Mouse (Mus musculus) liver, postnatal 0 days (tissue): ENCODE data around the gene Dst. TPM values are rescaled to one million over a fixed set of nuclear protein-coding genes. Genes with fewer than 3 reads are reported as not detected.

ENCODE experiments used
- ATAC-seq: fragments of 200-750 bp; cut with Nextera tagmentation; 2 replicates; pipeline ENCODE4 v1.8.0; 2017; ENCODE audit warnings: mild to moderate bottlenecking, moderate library complexity
- DNase-seq: peaks from one replicate; pipeline ENCODE4 v3.0.0-alpha.2; 2016
- H3K27ac ChIP-seq: fragments of 300-500 bp; sonication (generic); 2 replicates; pipeline ENCODE4 v1.5.1; 2014; ENCODE audit warnings: antibody characterized with exemption, moderate library complexity, mild to moderate bottlenecking, low read depth
- H3K27me3 ChIP-seq: fragments of 300-500 bp; sonication (generic); 2 replicates; pipeline ENCODE4 v1.6.1; 2014; ENCODE audit warnings: low read length, control low read depth, mixed read lengths; ENCODE audit not compliant: insufficient read depth
- H3K36me3 ChIP-seq: fragments of 300-500 bp; sonication (generic); replicated peaks from 2 replicates; pipeline ENCODE4 v1.6.1; 2014; ENCODE audit warnings: mild to moderate bottlenecking, control low read depth, low read length, moderate library complexity, mixed read lengths; ENCODE audit not compliant: insufficient read depth
- H3K4me1 ChIP-seq: fragments of 300-500 bp; sonication (generic); 2 replicates; pipeline ENCODE4 v1.6.1; 2014; ENCODE audit warnings: antibody characterized with exemption, mild to moderate bottlenecking, control low read depth; ENCODE audit not compliant: insufficient read depth
- H3K4me2 ChIP-seq: fragments of 300-500 bp; sonication (generic); 2 replicates; pipeline ENCODE4 v1.6.1; 2014; ENCODE audit warnings: low read depth, mild to moderate bottlenecking, low read length, moderate library complexity, mixed read lengths
- H3K4me3 ChIP-seq: fragments of 300-500 bp; sonication (generic); 2 replicates; pipeline ENCODE4 v1.5.1; 2014; ENCODE audit warnings: low read depth, low read length
- H3K9ac ChIP-seq: fragments of 300-500 bp; sonication (generic); replicated peaks from 2 replicates; pipeline ENCODE4 v1.6.1; 2014; ENCODE audit warnings: mild to moderate bottlenecking, moderate library complexity
- H3K9me3 ChIP-seq: fragments of 300-500 bp; sonication (generic); 2 replicates; pipeline ENCODE4 v1.6.1; 2016; ENCODE audit warnings: mild to moderate bottlenecking, control low read depth, low read length, mixed read lengths
- CTCF ChIP-seq: sonication (generic); IDR thresholded peaks from 2 replicates; pipeline ENCODE4 v1.5.1; 2016; ENCODE audit warnings: antibody characterized with exemption, low read depth
- EP300 ChIP-seq: IDR thresholded peaks from 2 replicates; pipeline ENCODE4 v1.6.1; 2016; ENCODE audit warnings: antibody characterized with exemption, low read depth, mild to moderate bottlenecking
- WGBS: fragments of 180-500 bp; shearing (Covaris S2); extraction: QIAGEN DNeasy Blood & Tissue Kit; methylation state at CpG from one replicate; pipeline ENCODE4 v1.1.7; 2014; ENCODE audit not compliant: insufficient replicate concordance; 5-methylcytosine and 5-hydroxymethylcytosine counted together
- polyA plus RNA-seq: library from polyadenylated mRNA; unstranded; fragments of >200 nt; fragmentation: Nextera tagmentation; extraction: Ambion mirVana; gene quantifications from 2 replicates; pipeline ENCODE4 v1.2.1, GENCODE M21; 2015

Dst gene
- polyA plus RNA-seq, 1 experiment from 2014 or later, result 6.4 TPM

DNA sequence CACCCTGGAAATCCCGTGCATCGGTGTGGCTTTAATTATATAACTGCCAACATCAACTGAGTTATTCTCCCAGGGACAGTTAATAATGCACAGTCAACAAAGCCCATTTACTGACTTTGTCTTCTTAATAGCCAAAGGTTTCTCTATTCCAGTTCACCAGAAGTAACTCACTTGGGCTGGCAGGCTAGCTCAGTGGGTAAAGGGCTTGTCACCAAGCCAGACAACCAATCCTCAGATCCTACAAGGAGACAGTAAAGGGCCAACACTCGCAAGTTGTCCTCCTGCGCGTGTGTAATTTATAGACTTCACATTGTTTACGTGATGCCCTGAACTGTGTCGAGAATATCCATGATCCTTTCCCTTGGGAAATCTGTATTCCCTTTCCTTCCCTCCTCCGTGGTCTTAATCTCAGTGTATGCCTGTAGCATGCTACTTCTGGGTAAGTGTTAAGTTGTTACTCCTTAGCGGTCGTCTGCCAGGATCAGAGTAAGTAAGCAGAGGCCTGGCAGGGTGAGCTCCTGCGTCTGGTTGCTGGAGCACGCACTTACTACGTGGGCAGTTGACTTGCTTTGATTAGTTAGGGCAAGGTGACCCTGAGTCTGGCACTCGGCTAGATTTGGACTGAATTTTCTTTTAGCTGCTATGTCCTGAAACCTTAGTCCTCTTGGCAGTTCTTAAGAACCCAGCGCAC, 338.1 kb downstream of the Dst start:
- Histone ChIP-seq H3K9me3 (no peaks in the 10 kb centered on the region), H3K27ac (no peak overlapping the region), H3K4me2 (no peak overlapping the region), H3K27me3 (no peaks in the 10 kb centered on the region), H3K9ac (no peak overlapping the region), H3K36me3 (peaks cover 36% of the 10 kb centered on the region), H3K4me3 (no peak overlapping the region), H3K4me1 (no peaks in the 10 kb centered on the region)
- whole genome bisulfite sequencing, result 86% methylated on average over 15 of the region's 15 CpGs
- ATAC-seq (no peak), DNase-seq (no peak)
- TF ChIP-seq CTCF, result no peak
- TF ChIP-seq EP300, result no peak

DNA sequence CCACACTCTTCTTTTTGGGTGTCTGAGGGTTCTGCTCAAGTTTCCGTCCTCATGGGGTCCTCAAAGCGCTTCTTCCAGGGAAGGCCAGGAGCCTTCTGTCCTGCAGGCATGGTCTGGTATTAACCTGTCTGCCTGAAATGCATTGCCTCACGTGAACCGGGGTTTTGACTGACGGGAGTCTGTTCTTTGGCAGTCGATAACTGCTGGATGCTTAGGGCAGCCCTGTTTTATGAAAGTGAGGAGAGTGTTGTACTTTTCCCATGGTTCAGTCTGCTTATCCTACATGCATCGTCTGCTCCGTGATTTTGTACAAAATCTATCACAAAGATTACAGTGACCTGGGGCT, 338.6 kb downstream of the Dst start:
- no peaks in the 10 kb centered on the region for H3K27me3 ChIP-seq
- peaks cover 37% of the 10 kb centered on the region for H3K36me3 ChIP-seq
- H3K9ac ChIP-seq, result no peak overlapping the region
- no peak overlapping the region for H3K27ac ChIP-seq
- ATAC-seq, result no peak
- H3K4me1 ChIP-seq, result no peaks in the 10 kb centered on the region
- 89% methylated on average over 8 of the region's 8 CpGs for WGBS
- no peak for DNase-seq
- H3K4me2 ChIP-seq, result no peak overlapping the region
- H3K9me3 ChIP-seq, result no peaks in the 10 kb centered on the region
- no peak overlapping the region for H3K4me3 ChIP-seq
- no peak for TF ChIP-seq EP300
- TF ChIP-seq CTCF, result no peak

DNA sequence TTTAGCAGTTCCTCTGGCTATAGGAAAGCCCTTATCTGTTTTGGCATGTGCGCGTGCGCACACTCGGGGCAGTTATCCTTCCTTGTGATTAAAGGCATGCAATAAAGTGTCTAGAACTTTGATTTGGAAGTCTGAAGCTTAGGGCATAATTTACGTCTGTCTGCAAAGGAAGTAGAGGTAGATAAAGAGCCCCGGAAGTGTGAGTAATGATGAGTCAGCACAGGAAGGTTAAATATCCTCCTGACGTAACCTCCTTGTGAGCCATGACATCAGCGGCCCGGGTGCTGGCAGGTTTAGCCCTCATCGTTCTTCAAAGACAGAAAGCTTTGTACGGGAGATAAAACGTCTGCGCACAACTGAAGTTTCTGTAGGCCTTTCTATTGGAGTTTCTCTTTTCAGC, 343.1 kb downstream of the Dst start:
- H3K36me3 ChIP-seq, result peaks cover 30% of the 10 kb centered on the region

DNA sequence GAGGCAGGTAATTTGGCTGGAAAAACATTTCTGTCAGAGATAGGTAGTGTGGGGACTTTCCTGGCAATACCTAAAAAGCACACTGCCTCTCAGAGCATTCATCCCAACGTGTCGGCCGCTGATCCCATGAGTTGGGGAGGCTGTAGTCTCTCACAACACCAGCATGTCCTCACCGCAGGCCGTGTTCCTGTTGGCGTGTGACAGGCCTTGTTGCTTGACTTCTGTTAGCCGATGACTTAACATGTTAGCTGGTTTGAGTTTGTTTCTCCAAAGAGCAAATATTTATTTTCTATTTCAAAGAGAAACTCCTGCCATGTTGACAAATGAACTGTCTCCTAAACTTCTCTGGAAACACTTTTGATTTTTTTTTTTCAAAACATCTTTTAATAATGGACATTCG, 344.2 kb downstream of the Dst start:
- H3K27ac ChIP-seq, result no peak overlapping the region

More for the DNA sequence above, 343.1 kb downstream of the Dst start:
- Histone ChIP-seq H3K27me3 (no peaks in the 10 kb centered on the region), H3K9me3 (no peaks in the 10 kb centered on the region), H3K4me1 (no peaks in the 10 kb centered on the region), H3K4me3 (no peak overlapping the region), H3K9ac (no peak overlapping the region), H3K4me2 (no peak overlapping the region), H3K27ac (no peak overlapping the region)
- no peak for TF ChIP-seq EP300
- TF ChIP-seq CTCF, result no peak
- DNase-seq (no peak), ATAC-seq (no peak)
- 54% methylated on average over 13 of the region's 13 CpGs for WGBS

DNA sequence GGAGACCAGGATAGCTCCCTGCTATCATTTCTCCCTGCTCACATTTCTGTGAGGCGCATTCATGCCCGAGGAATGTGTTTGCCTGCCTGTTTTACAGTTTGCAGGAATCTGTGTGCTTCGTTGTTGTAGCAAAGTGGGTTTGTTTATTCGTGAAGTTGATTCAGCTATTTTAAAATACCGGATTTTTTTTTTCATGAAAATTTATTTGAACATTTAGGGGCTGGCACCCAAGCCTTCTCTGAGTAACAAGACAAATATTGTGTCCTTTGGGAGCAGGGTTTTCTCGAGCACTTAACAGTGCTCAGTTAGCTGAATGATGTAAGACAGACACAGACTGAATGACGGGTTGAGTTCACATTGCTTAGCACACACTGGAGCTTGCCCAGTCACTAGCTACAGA, 345.9 kb downstream of the Dst start:
- Histone ChIP-seq H3K27me3 (no peaks in the 10 kb centered on the region), H3K4me3 (no peak overlapping the region), H3K9ac (no peak overlapping the region), H3K36me3 (peaks cover 31% of the 10 kb centered on the region), H3K9me3 (no peaks in the 10 kb centered on the region), H3K4me2 (no peak overlapping the region), H3K4me1 (no peaks in the 10 kb centered on the region), H3K27ac (no peak overlapping the region)
- TF ChIP-seq CTCF, result no peak
- ATAC-seq (no peak), DNase-seq (no peak)
- WGBS, result 75% methylated on average over 7 of the region's 7 CpGs

More for the DNA sequence above, 344.2 kb downstream of the Dst start:
- DNase-seq, result no peak
- H3K4me3 ChIP-seq, result no peak overlapping the region
- H3K9me3 ChIP-seq, result no peaks in the 10 kb centered on the region
- peak; percentile 56; the same call in 1 of the 2 replicates for ATAC-seq
- peaks cover 31% of the 10 kb centered on the region for H3K36me3 ChIP-seq
- TF ChIP-seq EP300, result no peak
- no peak for TF ChIP-seq CTCF
- no peak overlapping the region for H3K4me2 ChIP-seq
- no peak overlapping the region for H3K9ac ChIP-seq
- no peaks in the 10 kb centered on the region for H3K27me3 ChIP-seq
- no peaks in the 10 kb centered on the region for H3K4me1 ChIP-seq
- 68% methylated on average over 8 of the region's 8 CpGs for WGBS

DNA sequence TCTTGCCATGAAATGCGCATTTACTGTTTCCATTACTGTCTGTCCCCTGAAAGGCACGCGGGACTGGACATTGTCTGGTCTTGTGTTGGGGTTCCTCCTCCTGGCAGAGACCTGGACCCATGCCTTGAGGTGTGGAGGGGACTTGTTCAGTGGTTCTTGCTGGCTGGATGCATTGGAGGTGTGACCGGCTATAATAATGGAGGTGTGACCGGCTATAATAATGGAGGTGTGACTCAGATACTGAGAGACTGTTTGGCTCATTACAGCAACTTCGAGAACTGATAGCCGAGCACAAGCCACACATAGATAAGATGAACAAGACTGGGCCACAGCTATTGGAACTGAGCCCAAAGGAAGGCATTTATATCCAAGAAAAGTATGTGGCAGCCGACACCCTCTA, 351.9 kb downstream of the Dst start:
- H3K9ac ChIP-seq, result no peak overlapping the region
- H3K27ac ChIP-seq, result no peak overlapping the region
- TF ChIP-seq EP300, result no peak
- no peak for TF ChIP-seq CTCF
- ATAC-seq (no peak), DNase-seq (no peak)
- H3K4me2 ChIP-seq, result no peak overlapping the region
- peaks cover 44% of the 10 kb centered on the region for H3K36me3 ChIP-seq
- no peaks in the 10 kb centered on the region for H3K4me1 ChIP-seq
- H3K27me3 ChIP-seq, result no peaks in the 10 kb centered on the region
- 64% methylated on average over 8 of the region's 8 CpGs for WGBS
- no peak overlapping the region for H3K4me3 ChIP-seq
- H3K9me3 ChIP-seq, result no peaks in the 10 kb centered on the region
